Mouse (Mus musculus) olfactory bulb, adult 2 months (tissue): Measurements from ENCODE around the gene Vps35l.

Experiments
- CTCF ChIP-seq: fragments of 200-500 bp; IDR thresholded peaks from 2 replicates; pipeline ENCODE4 v1.5.1; 2012; ENCODE audit warnings: low read depth, mild to moderate bottlenecking, low read length, moderate library complexity; ENCODE audit not compliant: insufficient read depth
- POLR2A ChIP-seq: fragments of 200-500 bp; IDR thresholded peaks from 2 replicates; pipeline ENCODE4 v1.6.1; 2012; ENCODE audit warnings: mild to moderate bottlenecking, low read depth, low read length, moderate library complexity; ENCODE audit not compliant: insufficient read depth

DNA sequence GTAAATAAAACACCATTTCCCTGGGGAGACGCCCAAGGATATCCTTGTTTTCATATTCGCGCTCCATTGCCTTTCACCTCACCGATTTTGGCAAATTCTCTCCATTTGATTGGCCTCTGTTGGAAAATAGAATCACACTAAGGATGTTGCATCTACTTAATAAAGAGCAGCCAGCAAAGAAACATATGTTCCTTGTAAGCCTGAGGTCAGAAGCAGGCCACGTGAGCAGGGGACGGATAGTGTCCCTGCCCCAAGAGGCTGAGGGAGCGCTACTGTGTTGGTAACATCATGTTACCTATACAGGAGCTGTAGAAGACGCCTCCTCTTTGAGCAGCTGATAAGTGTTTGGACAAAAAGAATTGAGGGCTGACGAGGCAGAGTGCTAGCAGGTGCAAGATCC is 36.5 kb downstream of the Vps35l start:
- TF ChIP-seq CTCF, result no peak
- TF ChIP-seq POLR2A, result no peak
